Mouse (Mus musculus) gastrocnemius, postnatal 14 days (tissue): ENCODE measurements at regions not wholly inside any gene's neighbourhood (a gene's known extent, or its start where the extent isn't known, plus 50 kb on each side); places are given as distances from the start of the nearest gene placed in this dataset.

Source experiments
- DNase-seq: peaks from one replicate; pipeline ENCODE4 v3.0.0; 2021; ENCODE audit warnings: mixed read lengths
- intact Hi-C: fragments of 180-260 bp; cut with DNase I; formaldehyde crosslinking; loops from one replicate; pipeline ENCODE4 v1.15.1; 2025; ENCODE audit warnings: low total_unique reads

- intact Hi-C loops, result no loop called here
- DNase-seq, result no peak
Observed at GRCm38 (mm10) chr4:72688842-72689241, 163.6 kb downstream of the Aldoart1 start.

DNA sequence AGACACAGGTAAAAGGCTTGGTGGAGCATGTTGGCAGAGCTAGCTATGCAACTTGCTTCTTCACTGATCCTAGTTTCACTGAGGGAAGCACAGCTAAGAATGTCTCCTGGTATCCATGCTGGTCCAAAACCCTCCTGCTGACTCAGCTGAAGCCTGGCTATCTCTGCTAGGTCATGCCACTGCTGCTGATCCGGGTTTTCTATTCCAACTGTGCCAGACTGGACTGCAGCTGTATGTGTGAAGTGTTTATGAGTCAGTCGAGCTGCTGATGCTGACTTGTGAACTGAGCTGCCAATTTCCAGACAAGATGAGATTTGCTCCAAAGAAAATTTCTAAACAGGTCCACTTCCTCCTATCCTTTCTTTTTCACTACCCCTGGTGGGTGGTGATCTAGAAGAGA lies 178.4 kb downstream of the Aldoart1 start:
- intact Hi-C loops, result no loop called here
- no peak for DNase-seq

DNA sequence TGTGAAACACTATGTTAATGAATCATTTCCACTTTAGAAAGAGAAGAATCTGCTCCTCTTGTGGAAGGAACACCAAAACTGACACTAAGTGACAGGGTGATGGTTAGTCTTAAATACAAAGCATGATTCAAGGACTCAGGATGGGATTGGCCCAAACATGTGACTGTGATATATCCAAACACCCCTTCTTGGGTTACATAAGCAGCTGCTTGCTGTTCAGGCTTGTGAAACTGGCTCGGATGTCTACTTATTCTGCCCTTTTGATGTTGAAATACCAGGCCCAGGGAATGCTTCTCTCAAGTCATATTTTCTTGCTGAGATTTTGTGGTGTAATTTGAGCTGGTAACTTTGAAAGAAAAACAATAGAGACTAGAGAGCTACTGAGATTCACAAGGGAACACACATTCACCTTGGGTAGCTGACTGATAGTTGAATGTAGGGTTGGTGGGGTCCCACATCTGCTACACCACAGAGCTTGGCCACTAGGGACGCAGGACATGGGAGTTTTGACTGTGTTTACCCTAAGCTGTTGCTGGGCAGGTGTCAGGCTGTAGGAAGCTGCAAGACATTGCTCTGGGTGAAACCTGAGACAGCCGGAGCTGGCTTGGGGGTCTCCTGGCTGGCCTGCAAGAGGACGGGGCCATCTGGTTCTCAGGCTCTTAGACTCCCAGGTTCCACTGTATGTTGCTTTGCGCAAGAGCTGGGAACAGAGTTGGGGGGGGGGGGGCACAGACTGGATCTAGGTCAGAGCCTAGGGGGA lies 180.6 kb downstream of the Aldoart1 start:
- no peak for DNase-seq
- intact Hi-C loops, result no loop called here

GRCm38 (mm10) chr4:72669827-72670494 lies 182.5 kb downstream of the Aldoart1 start:
- intact Hi-C loops, result no loop called here
- no peak for DNase-seq

DNA sequence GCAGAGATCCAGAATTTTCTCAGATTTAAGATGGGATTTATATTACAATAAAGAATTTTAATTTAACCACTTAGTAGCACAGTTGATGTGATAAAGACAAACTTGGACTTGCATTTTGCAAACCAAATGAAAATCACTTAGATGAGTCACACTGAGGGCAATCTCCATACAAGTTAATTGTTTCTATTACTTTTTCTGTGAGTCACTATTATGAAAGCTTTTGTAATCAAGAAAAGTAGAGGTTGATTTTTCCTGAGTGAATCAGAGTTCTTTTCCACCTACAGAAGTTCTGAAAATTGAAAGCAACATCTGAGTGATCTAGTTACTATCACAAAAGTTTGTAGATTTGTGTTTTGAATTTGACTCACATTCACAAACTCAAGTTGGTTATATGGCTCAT lies 188.1 kb downstream of the Aldoart1 start:
- intact Hi-C loops, result no loop called here
- DNase-seq, result no peak

- DNase-seq, result no peak
- intact Hi-C loops, result no loop called here
Observed at GRCm38 (mm10) chr4:72662477-72662876, 190.0 kb downstream of the Aldoart1 start.

DNA sequence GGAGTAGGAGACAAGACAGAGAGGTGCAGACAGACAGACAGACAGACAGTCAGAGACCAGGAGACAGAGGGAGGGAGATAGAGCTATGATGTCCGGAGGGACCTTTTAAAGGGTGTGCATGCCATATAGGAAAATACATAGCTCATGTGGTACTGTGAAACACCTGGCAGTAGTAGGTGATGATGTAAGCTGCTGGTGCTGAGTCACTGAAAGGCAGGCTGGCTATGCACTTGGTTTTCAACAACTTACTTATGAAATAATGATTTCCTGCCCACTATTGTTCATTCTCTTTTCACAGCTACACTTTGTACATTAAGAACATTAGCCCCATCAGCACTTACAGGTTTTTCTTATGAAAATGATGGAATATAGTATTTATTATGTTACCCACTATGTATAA lies 196.2 kb downstream of the Aldoart1 start:
- DNase-seq, result no peak
- intact Hi-C loops, result no loop called here

DNA sequence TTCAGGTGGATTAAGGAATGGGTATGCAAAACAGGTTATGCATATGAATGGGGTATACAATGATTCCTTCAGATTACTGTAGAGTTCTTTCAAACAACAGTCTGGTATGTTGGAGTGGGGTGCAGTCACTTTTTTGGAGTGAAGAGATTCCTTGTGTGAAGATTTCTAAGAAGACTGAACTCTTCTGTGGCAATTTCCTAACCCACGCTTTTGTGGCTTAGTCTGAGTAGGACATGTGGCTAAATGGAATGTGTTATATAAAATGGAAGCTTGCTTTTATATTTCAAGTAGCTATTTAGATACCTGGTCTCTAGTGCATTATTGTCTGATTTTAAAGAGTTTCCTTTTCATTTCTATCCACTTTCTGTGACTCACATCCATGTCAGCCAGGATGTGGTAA lies 205.3 kb downstream of the Aldoart1 start:
- intact Hi-C loops, result no loop called here
- DNase-seq, result no peak

DNA sequence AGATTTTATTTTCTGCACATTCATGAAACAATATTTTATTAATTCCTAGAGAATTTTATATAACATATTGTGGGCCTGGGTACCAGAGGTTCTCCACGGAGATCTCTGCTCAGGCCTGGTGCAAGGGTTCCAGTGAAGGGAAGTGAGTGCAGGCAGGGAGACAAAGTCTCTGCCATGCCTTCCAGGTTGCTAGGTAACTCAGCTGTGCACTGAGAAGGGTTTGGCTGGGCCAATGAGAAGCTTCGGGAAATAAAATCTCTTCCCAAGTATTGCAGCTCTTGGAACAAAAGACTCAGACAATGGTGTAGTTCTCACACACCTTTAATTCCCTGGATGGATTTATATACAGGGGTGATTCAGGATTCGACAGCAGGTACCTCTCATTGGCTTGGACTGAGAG lies 223.0 kb downstream of the Aldoart1 start:
- DNase-seq, result no peak
- intact Hi-C loops, result no loop called here

GRCm38 (mm10) chr4:72627219-72627930 lies 225.1 kb downstream of the Aldoart1 start:
- intact Hi-C loops, result no loop called here
- DNase-seq, result no peak

- intact Hi-C loops, result no loop called here
Observed at GRCm38 (mm10) chr4:72605107-72605506, 247.3 kb downstream of the Aldoart1 start.

DNA sequence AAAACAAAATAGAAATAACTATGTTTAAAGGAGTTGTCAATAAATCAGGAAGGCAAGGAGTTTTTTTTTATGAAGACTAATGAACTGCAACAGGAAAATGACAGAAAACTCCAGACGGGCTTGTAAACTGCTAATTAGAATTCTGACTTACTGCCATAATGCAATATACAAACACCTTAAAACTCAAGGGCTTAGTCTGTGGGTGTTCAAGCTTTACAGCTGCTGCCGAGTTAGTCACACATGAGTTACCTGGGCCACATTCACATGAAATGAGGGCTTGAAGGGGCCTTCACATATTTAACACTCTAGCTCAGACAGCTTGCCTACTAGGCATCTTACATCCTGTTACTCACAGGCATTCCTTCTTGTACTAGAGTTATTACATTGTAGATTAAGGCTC lies 256.9 kb downstream of the Aldoart1 start:
- DNase-seq, result no peak
- intact Hi-C loops, result no loop called here

More at GRCm38 (mm10) chr4:72605107-72605506, 247.3 kb downstream of the Aldoart1 start:
- DNase-seq, result no peak

DNA sequence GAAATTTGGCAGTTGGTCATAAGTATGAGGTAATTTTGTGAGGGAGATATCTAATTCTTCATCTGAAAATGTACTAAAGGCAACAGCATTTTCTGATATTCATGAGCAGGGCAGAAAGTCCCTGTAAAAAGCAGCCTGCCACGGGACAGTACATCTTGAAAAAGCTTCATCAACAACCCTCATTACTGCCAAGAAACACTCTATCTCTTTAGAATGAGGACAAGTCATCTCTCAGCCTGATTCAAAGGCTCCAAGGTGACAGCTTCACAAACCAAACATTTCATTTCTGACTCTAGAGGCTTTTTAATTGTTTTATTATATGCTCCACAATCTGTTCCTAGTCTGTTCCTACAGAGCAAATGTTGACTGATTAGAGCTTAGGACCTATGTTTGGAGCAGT lies 260.3 kb downstream of the Aldoart1 start:
- intact Hi-C loops, result no loop called here
- DNase-seq, result no peak

- intact Hi-C loops, result no loop called here
- DNase-seq, result no peak
Observed at GRCm38 (mm10) chr4:72574946-72575345, 277.5 kb downstream of the Aldoart1 start.

- intact Hi-C loops, result no loop called here
Observed at GRCm38 (mm10) chr4:72571924-72572323, 280.5 kb downstream of the Aldoart1 start.

DNA sequence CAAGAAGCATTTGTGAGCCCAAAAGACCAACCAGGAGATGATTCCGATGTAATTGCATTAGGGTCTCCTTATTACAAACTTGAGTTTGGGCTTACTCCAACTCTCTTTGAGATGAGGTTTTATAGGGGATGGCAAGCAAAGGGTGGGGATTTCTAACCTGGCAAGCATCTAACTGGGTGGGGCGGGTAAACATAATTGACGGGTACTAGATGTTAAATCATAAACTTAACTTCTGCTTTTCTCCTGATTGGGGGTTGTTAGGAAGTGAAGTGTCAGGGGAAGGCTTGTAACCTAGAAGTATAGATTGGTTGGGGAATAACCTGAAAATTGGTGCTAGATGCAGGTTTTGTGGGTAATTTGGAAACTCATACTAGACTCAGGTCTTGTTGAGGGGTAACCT lies 287.2 kb downstream of the Aldoart1 start:
- intact Hi-C loops, result no loop called here

More at GRCm38 (mm10) chr4:72571924-72572323, 280.5 kb downstream of the Aldoart1 start:
- DNase-seq, result no peak

DNA sequence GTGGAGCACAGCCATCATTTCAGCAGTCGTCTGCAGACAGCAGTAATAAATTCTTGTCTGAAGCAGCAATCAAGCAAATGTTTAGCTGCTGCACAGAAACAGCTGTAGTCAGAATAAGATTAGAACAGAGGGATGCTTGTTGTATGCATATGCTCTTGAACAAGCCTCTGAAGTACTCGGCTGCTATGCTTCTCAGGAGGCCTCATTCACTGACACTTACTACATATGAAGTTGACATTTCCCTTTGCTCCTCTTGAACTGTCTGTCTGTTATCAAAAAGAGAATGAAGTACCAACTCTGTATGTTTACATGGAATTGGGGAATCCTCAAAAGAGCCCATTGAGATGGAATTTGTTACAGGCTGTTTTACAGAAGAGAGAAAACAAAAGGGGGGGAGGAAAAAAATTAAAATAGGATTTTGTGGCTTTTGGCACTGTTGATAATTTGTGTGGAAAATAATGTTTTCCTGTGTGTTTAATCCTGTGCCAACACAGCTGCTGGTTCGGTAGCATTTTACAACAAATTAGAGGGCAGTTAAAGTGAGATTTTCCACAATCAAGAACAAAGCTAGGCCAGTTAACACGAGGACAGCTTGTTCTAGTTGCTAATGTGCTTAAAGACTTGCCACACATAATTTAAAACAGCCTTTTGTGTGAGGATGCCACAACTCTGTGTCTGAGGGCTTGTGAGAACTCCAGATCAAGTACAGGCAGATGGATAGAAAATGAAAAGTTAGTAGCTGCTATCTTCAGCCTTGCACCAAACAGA lies 289.3 kb downstream of the Aldoart1 start:
- DNase-seq, result no peak
- intact Hi-C loops, result no loop called here

More for the DNA sequence above, 287.2 kb downstream of the Aldoart1 start:
- no peak for DNase-seq

- no peak for DNase-seq
- intact Hi-C loops, result no loop called here
Observed at GRCm38 (mm10) chr4:72554276-72554675, 298.2 kb downstream of the Aldoart1 start.

GRCm38 (mm10) chr4:72534563-72534962 lies 317.9 kb downstream of the Aldoart1 start:
- intact Hi-C loops, result no loop called here
- DNase-seq, result no peak

- DNase-seq, result no peak
- intact Hi-C loops, result no loop called here
Observed at GRCm38 (mm10) chr4:72524630-72525029, 323.9 kb upstream of the Tle1 start.
